Mouse (Mus musculus) embryo, embryonic 9.5 days (tissue): Measurements from ENCODE around the gene Card10.

Experiments
- DNase-seq: peaks from one replicate; pipeline ENCODE4 v3.0.0-alpha.2; 2017; ENCODE audit errors: extremely low spot score

Gene Card10

DNA sequence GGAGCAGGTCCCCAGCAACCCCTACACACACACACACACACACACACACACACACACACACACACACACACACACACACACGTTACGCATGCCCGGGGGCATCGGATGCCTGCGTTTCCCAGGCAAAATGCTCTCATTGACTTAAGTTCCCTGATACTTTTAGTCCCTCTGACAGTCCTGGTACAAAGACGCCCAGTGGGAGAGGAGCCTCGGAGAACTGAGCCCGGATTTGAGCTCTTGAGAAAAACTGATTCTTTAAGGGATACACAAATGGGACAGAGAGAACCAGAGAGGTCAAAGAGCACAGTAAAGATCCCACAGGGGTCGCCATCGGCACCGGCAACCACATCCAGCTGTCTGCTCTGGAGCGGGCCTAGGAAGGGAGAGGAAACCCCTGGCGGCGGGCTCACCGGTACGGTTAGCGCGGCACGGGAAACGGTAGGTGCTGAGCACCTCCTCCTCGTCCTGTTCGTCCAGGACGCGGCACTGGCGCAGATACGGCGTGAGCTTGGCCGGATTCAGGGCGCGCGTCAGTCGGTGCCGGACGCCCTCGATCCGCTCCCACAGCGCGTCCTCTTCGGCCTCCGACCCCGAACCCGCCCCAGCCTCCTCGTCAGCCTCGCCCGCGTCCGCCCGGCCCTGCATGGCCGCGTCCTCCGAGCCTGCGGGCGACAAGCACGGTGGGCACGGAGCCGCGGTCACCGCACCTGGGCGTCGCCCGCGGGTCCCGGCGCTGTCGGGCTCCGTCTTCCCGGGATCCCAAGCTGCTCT, 686 bp downstream of the Card10 start:
- DNase-seq = peak; percentile 53

- no peak for DNase-seq
Measured at GRCm38 (mm10) chr15:78801571-78801970, 1.3 kb downstream of the Card10 start.

GRCm38 (mm10) chr15:78799029-78799428, 3.8 kb downstream of the Card10 start:
- DNase-seq = no peak

DNA sequence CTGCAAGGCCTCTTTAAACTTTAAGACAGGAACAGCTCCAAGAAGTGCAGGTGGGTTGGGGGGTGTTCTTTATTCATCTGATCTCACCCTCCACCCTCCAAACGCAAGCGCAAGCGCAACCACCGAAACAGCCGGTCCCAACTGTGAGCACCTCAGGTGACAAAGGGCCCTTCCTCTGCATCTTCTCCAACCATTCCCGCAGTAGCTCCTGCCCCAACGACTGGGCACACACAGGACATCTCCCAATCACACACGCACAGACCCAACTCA, 5.8 kb downstream of the Card10 start:
- DNase-seq = no peak

- peak; percentile 47 for DNase-seq
Measured at GRCm38 (mm10) chr15:78796196-78797059, 6.4 kb downstream of the Card10 start.

DNA sequence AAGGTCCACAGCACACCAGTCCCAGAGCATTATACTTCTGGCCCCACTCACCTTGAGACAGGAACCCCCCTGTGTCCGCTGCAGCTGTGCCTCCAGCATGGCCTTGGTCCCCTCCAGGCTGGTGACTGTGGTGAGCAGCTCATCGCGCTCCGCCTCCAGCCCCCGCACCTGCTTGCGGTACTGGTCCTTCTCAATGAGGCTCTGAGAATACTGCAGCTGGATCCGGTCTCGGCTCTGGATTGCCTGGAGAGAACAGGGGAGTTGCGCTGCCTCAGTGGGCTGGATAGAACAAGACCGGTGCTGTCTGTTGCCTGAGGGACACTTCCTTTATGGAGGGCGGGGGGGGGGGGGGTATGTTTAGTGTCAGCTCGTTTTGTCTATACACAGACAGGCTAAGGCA, 11.9 kb downstream of the Card10 start:
- no peak for DNase-seq

DNA sequence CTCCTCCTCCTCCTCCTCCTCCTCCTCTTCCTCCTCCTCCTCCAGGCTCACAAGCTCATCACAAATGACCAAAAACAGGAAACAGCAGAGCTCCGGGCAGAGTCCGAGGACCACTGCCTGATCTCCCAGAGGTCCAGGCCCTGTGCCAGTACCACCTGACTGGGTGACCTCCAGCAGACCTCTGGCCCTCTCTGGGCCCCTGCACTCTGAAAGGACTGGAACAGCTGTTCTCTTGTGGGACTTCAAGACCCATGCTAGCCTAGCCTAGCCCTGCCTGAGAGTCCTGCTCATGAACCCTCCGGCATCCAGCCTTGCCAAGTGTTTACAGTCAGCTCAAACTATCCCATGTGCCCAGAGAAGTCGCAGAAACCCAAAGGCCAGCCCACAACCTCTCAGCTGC, 12.4 kb downstream of the Card10 start:
- no peak for DNase-seq

DNA sequence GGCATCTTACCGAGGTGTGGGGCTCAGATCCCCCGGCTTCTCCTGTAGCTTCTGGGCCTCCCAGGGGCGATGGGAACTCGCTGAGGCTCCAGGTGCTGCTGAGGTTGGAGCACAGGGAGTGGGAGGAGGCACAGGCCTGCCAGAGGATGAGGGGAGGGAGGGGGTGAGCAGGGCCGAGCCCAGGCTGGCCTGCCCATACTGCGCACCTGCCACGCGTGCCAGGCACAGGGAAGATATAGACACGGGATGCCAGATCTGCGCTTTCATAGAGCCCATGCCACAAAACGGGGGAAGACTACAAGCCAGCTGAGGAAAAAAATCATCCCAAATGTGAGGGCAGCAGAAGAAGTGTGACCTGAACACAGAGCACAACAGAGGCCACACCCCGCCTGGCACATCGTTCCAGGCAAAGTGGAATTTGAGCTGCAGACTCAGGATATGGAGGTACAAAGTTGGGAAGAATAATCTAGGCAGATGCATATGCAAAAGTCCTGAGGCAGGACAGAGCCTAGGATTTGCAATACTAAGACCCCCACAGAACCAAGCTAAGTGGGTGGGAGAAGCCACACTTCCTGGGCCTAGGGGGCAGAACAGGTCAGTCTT, 13.0 kb downstream of the Card10 start:
- no peak for DNase-seq

DNA sequence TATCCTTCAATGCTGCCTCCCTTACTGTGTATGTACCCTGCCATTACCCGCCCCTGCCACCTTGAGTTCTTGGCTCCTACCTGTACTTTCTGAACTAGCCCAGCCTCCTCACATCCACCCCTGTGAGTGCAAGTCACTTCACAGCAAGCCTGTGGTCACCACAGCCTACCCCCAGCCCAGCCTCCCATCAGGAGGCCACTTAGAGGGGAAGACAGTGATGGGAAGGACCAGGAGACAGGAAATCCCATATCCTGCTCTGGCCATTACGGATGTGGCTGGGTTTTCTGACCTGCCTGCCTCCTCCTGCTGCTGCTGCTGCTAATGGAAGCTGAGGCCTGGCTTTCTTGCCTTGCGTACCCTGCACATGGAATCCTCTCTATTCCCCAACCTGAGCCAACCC, 14.8 kb downstream of the Card10 start:
- no peak for DNase-seq

GRCm38 (mm10) chr15:78787287-78787856, 15.5 kb downstream of the Card10 start:
- no peak for DNase-seq

DNA sequence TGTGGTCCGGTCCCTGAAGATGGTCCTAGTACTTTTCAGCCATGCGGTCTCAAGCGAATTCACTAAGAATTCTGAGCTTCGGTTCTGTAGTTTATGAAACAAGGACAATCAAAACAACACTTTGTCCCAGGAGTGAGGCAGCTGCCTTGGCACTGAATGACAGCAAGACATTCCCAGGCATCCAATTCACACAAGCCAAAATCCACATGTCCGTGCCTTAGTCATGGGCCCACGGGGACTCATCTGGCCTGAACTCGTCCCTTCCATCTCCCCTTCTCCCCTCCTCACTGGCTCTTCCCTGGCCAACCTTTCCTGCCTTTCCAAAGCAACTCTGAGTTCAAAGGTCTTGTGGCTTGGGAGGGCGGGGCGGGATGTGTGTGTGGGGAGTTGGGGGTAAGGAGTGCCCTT, 16.4 kb downstream of the Card10 start:
- no peak for DNase-seq

DNA sequence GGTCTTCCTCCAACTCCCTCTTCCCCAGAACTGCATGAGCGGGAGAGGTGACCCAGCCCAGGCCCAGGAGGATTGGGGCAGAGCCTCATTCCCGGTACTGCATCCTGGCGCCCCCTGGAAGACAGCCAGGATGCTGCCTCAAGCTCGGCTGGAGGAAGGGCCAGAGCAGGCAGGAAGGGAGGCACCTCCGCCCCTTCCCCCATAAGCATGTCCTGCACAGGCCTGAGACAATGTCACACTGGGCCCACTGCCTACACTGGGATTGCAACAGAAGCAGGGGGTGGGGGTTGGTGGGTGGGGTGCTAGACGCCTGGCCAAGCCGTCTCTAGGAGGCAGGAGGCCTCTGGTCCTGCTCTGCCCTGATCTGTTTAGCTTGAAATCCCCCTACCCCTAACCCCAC, 16.9 kb downstream of the Card10 start:
- peak; percentile 28 for DNase-seq

- DNase-seq = no peak
Measured at GRCm38 (mm10) chr15:78785258-78785657, 17.6 kb downstream of the Card10 start.

DNA sequence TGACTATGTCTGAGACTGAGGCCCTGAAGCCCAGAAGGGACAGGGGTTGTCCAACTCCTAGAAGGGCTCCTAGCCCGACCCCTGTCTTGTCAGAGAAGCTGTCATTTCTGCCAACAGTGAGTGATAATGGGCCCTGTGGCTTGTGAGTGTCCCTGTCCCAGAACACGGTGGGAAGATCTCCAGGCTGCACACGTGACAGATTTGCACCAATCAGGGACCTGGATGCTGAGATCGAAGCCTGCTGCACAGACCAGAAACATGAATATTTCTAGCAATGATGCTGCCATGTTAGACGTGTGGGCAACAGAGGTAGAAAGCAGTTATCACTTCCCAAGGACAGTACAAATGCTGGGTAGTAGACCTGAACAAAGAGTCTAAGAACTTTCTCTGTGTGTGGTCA, 18.3 kb downstream of the Card10 start:
- DNase-seq = no peak

DNA sequence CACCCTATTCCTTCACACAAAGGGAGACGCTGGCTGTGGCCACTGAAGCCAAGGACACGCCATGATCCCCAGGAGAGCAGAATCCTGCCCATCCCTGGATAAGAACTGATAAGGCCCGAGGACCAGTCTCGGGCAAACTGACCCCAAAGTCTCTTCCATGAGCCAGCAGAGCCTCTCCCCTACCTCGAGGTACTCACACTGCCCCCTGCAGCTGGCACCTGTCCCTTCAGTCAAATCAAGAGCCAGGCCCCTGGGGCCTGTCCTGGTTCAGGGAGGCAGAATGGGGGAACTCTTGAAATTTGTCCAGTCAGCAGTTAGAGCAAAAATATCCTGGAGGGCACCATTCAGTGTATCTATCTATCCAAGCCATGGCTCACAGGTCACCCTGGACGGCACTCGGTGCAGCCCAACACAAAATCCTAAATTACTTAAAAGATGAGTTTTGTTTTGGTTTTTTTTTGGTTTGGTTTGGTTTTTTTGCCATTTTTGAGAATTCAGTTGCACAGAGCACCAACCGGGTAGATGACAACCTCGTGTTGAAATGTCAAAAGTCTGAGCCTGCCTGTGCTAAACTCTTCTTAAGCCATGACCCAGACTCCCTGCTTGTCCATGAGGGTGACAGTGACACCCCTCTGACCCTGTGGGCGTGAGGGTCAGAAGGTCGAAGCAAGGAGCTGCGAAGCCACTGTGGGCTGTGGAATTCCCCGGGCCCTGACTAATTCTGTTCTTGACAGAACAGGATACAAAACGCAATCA, 20.3 kb downstream of the Card10 start:
- no peak for DNase-seq

- DNase-seq = no peak
Measured at GRCm38 (mm10) chr15:78780908-78781307, 21.9 kb downstream of the Card10 start.

- DNase-seq = no peak
Measured at GRCm38 (mm10) chr15:78780359-78780758, 22.5 kb downstream of the Card10 start.

- DNase-seq = no peak
Measured at GRCm38 (mm10) chr15:78779690-78780089, 23.2 kb downstream of the Card10 start.

DNA sequence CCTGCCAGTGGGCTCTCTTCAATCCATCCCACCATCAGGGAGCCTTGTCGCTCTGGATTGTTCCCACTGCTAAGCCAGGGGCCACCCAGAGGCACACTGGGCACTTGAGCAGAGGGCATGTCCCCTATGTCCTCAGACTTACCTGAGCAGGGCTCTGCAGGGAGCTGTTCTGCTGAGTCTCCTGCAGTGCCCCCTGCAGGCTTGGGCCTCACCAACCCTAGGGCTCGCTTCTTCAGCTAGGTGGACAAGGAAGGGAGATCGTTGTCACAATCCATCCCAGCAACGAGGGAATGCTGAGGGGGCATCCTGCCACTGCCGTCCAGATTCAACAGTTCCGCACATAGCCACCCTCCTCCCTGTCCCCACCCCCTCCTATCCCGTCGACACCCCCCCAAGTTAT, 23.6 kb downstream of the Card10 start:
- DNase-seq = no peak

DNA sequence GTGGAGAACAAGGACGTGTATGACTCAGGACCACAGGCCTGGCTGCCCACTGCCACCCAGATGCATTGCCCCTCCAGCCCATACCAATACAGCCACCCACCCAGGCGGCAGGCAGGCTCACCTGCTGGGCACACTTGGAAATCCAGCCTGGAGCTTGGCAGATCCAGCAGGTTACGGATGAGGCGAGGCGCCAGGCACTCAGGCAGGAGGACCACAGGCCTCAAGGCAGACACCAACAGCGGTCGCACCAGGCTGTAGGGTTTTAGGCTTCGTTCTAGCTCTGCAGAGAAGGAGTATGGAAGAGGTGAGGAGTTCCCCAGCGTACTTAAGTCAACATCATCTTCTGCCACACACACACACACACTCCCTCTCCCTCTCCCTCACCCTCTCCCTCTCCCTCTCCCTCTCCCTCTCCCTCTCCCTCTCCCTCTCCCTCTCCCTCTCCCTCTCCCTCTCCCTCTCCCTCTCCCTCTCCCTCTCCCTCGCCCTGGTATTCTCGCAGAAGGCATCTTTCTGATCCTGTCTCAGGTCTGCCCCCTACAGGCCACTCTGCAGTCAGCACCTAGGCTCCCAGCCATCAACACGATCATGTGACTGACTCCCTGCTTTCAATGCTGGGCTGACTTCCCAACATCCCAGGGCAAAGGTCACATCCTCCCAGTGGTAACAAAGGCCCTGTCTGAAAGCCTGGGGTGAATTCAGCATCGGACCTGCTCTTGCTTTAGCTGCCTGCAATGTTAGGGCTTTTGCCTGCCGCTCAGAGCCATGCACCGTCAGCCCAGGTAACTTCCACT, 24.6 kb downstream of the Card10 start:
- DNase-seq = peak; percentile 89

DNA sequence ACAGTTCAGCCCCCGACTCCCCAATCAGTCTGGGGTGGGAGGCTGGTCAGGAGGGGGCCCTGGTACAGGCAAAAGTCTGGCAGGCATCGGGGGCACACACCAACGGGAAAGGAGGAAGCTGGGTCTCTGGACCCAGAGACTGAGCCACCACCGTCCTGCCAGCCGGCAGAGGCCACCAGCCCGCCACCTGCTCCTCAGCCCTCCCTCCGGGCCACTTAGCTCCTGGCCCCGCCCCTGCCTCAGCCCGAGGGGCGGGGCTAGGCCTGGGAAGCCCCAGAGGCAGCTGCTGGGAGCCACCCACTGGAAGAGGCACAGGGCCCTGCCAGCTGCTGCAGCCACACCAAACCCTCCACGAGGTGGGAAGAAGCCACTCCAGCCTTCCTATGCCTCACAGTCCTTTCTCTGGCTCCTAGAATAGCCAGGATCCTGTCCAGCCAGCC, 29.5 kb downstream of the Card10 start, which contains the start of gene Mfng:
Gene Mfng, minus strand, starts transcription at position 186 of the 440 bp plus-strand sequence.
- peak; percentile 78 for DNase-seq
